Mouse (Mus musculus) liver, embryonic 14 days (tissue): ENCODE data around the gene Rps19bp1. TPM values are rescaled to one million over a fixed set of nuclear protein-coding genes. Genes with fewer than 3 reads are reported as not detected.

Experiments used
- polyA plus RNA-seq: library from polyadenylated mRNA; depleted of rRNA; stranded (reverse); fragments of >200 nt; gene quantifications from 2 replicates; pipeline ENCODE4 v1.2.3, GENCODE M21; 2012; rRNA removed

The Rps19bp1 gene
- polyA plus RNA-seq: 23.9 and 25.3 TPM in 2 replicates

GRCm38 (mm10) chr15:80263610-80264575 lies at the start of gene Rps19bp1:
Rps19bp1 (minus strand) TSS chr15:80264315.

DNA sequence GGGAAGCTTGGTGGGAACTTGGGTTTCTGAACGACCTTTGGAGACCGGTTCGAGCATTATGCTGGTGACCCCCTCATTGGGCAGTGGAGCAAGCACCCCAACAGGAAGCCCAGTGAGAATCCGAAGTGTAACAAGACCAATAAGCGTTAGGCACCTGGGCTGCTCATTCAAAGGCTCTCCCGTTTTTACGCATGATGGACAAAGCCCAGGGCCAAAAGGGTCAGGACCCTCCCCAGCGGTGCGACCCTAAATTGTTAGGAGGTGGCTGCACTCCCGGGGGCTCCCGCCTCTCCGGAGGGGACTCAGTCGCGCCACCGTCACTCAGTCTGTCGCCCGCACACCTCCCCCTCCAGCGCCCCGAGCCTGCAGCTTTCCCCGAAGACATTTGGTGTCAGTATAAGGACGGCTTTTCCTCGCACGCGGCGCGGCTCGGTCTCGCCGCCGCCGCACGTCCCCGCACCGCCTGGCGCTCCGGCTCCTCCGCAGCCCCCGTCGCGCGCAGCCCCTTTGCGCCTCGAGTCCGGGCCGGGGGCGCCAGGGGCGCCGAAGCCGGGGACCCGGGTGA lies 22.8 kb upstream of the Rps19bp1 start, which contains the start of gene Cacna1i:
Cacna1i (plus strand) TSS at position 388 of the 565 bp plus-strand sequence.

GRCm38 (mm10) chr15:80254847-80255645 lies 9.1 kb downstream of the Rps19bp1 start, which contains the start of gene Atf4:
Atf4 (plus strand) TSS chr15:80255184.

DNA sequence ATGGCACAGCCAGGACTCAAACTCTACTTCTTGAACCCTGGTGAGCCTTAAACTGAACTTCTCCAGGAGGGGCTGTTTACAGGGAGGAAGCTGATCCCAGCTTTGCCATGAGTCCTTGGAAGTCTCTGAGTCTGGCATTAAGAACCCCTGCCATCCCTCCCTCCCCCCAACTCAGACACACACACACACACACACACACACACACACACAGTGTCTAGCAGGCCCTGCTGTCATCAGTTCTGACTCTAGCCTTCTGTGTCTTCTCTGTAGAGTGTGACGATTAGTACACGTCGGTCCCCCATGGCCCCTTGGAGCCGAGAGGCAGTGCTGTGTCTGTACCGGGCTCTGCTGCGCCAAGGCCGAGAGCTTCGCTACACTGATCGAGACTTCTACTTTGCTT lies 28.6 kb downstream of the Rps19bp1 start, which contains the start of gene AC140267.1:
AC140267.1 (plus strand) TSS at position 301 of the 400 bp plus-strand sequence.

GRCm38 (mm10) chr15:80233733-80234509 lies 30.2 kb downstream of the Rps19bp1 start, which contains the start of gene Mief1:
Mief1 (plus strand) TSS chr15:80234018.

Other genes starting within 250 kb of the Rps19bp1 start
- gene Pdgfb, start 249.3 kb downstream of the Rps19bp1 start, polyA plus RNA-seq: 1.4 TPM in 2 replicates
- 9.7 and 10.5 TPM in 2 replicates for gene Syngr1, start 173.0 kb downstream of the Rps19bp1 start, polyA plus RNA-seq
- 790 and 855 TPM in 2 replicates for gene Rpl3, start 172.4 kb downstream of the Rps19bp1 start, polyA plus RNA-seq
- 11.2 and 11.4 TPM in 2 replicates for gene Tab1, start 131.2 kb downstream of the Rps19bp1 start, polyA plus RNA-seq
- 0.92 and 0.95 TPM in 2 replicates for gene Mgat3, start 90.6 kb downstream of the Rps19bp1 start, polyA plus RNA-seq
- gene Mief1, start 30.3 kb downstream of the Rps19bp1 start, polyA plus RNA-seq: 4.7 and 5.6 TPM in 2 replicates
- gene AC140267.1, start 28.5 kb downstream of the Rps19bp1 start, polyA plus RNA-seq: not detected in 2 replicates
- 243 and 248 TPM in 2 replicates for gene Atf4, start 9.1 kb downstream of the Rps19bp1 start, polyA plus RNA-seq
- gene Cacna1i, start 22.9 kb upstream of the Rps19bp1 start, polyA plus RNA-seq: 0.01 TPM in 2 replicates